Mouse (Mus musculus) heart, embryonic 15.5 days (tissue): Measurements from ENCODE around the gene Nkiras2. TPM values are rescaled to one million over a fixed set of nuclear protein-coding genes. Genes with fewer than 3 reads are reported as not detected.
A peak's percentile ranks its signal among the peaks of the same experiment; 100 is the strongest.

Experiments used
- ATAC-seq: fragments of 200-750 bp; cut with Nextera tagmentation; replicated peaks from 2 replicates; pipeline ENCODE4 v1.8.0; 2017; ENCODE audit warnings: low read depth, moderate TSS enrichment; ENCODE audit not compliant: insufficient number of reproducible peaks, insufficient read depth, low FRiP score
- H3K27ac ChIP-seq: fragments of 300-500 bp; sonication (generic); 2 replicates; pipeline ENCODE4 v1.5.1; 2015; ENCODE audit warnings: mild to moderate bottlenecking, inconsistent platforms
- H3K27me3 ChIP-seq: fragments of 300-500 bp; sonication (generic); 2 replicates; pipeline ENCODE4 v1.6.1; 2015; ENCODE audit warnings: inconsistent platforms
- H3K36me3 ChIP-seq: fragments of 300-500 bp; sonication (generic); 2 replicates; pipeline ENCODE4 v1.6.1; 2015; ENCODE audit warnings: mild to moderate bottlenecking, inconsistent platforms
- H3K4me1 ChIP-seq: fragments of 300-500 bp; sonication (generic); replicated peaks from 2 replicates; pipeline ENCODE4 v1.6.1; 2015; ENCODE audit warnings: inconsistent platforms
- H3K4me2 ChIP-seq: fragments of 300-500 bp; sonication (generic); 2 replicates; pipeline ENCODE4 v1.6.1; 2015; ENCODE audit warnings: inconsistent platforms, mild to moderate bottlenecking, moderate library complexity
- H3K4me3 ChIP-seq: fragments of 300-500 bp; sonication (generic); 2 replicates; pipeline ENCODE4 v1.5.1; 2015; ENCODE audit warnings: mild to moderate bottlenecking, inconsistent platforms
- H3K9ac ChIP-seq: fragments of 300-500 bp; sonication (generic); 2 replicates; pipeline ENCODE4 v1.6.1; 2015; ENCODE audit warnings: mild to moderate bottlenecking, inconsistent platforms
- H3K9me3 ChIP-seq: fragments of 300-500 bp; sonication (generic); replicated peaks from 2 replicates; pipeline ENCODE4 v1.6.1; 2016; ENCODE audit warnings: inconsistent platforms
- WGBS: fragments of 180-500 bp; shearing (Covaris S2); methylation state at CpG from one replicate; pipeline ENCODE4 v1.1.7; 2015; ENCODE audit warnings: mixed read lengths; 5-methylcytosine and 5-hydroxymethylcytosine counted together
- polyA plus RNA-seq: library from polyadenylated mRNA; unstranded; fragments of >200 nt; fragmentation: Nextera tagmentation; extraction: Ambion mirVana; gene quantifications from 2 replicates; pipeline ENCODE4 v1.2.1, GENCODE M21; 2015

Nkiras2 gene
- polyA plus RNA-seq, 1 experiment from 2014 or later: 59.8 TPM

GRCm38 (mm10) chr11:100603155-100603554, 15.9 kb upstream of the Nkiras2 start:
- no peak overlapping the region for H3K27ac ChIP-seq
- peaks cover 19% of the 10 kb centered on the region for H3K4me1 ChIP-seq
- H3K9me3 ChIP-seq: no peaks in the 10 kb centered on the region
- H3K36me3 ChIP-seq: peaks cover 43% of the 10 kb centered on the region
- no peak overlapping the region for H3K4me2 ChIP-seq
- 62% methylated on average over 9 of the region's 9 CpGs for WGBS
- no peak overlapping the region for H3K4me3 ChIP-seq
- H3K27me3 ChIP-seq: no peaks in the 10 kb centered on the region
- no peak for ATAC-seq
- H3K9ac ChIP-seq: no peak overlapping the region

- Histone ChIP-seq H3K36me3 (peaks cover 38% of the 10 kb centered on the region), H3K4me3 (no peak overlapping the region), H3K4me1 (peaks cover 25% of the 10 kb centered on the region), H3K9me3 (no peaks in the 10 kb centered on the region), H3K27me3 (no peaks in the 10 kb centered on the region), H3K4me2 (no peak overlapping the region), H3K9ac (no peak overlapping the region), H3K27ac (no peak overlapping the region)
- no peak for ATAC-seq
- 68% methylated on average over 8 of the region's 8 CpGs for whole genome bisulfite sequencing
These were observed 15.2 kb upstream of the Nkiras2 start for GRCm38 (mm10) chr11:100603813-100604212.

- 70% methylated on average over 4 of the region's 4 CpGs for WGBS
- no peak overlapping the region for H3K4me2 ChIP-seq
- no peaks in the 10 kb centered on the region for H3K27me3 ChIP-seq
- no peak for ATAC-seq
- peak overlapping the region; percentile 25; the same call in 1 of the 2 replicates for H3K27ac ChIP-seq
- H3K4me3 ChIP-seq: no peak overlapping the region
- H3K4me1 ChIP-seq: peaks cover 32% of the 10 kb centered on the region
- H3K9ac ChIP-seq: no peak overlapping the region
- H3K36me3 ChIP-seq: peaks cover 32% of the 10 kb centered on the region
- H3K9me3 ChIP-seq: no peaks in the 10 kb centered on the region
These were observed 14.6 kb upstream of the Nkiras2 start for GRCm38 (mm10) chr11:100604321-100605005.

GRCm38 (mm10) chr11:100605451-100605850, 13.6 kb upstream of the Nkiras2 start:
- Histone ChIP-seq H3K4me2 (no peak overlapping the region), H3K27me3 (no peaks in the 10 kb centered on the region), H3K9me3 (no peaks in the 10 kb centered on the region), H3K36me3 (peaks cover 22% of the 10 kb centered on the region), H3K9ac (no peak overlapping the region), H3K27ac (no peak overlapping the region), H3K4me1 (peaks cover 42% of the 10 kb centered on the region), H3K4me3 (no peak overlapping the region)
- no peak for ATAC-seq
- WGBS: 88% methylated on average over 10 of the region's 10 CpGs

GRCm38 (mm10) chr11:100607121-100607520, 11.9 kb upstream of the Nkiras2 start:
- H3K4me2 ChIP-seq: no peak overlapping the region
- H3K36me3 ChIP-seq: peaks cover 9% of the 10 kb centered on the region; the same call in 1 of the 2 replicates
- H3K9ac ChIP-seq: no peak overlapping the region
- H3K4me3 ChIP-seq: no peak overlapping the region
- ATAC-seq: no peak
- 88% methylated on average over 6 of the region's 6 CpGs for WGBS
- peaks cover 56% of the 10 kb centered on the region for H3K4me1 ChIP-seq
- no peaks in the 10 kb centered on the region for H3K9me3 ChIP-seq
- H3K27me3 ChIP-seq: no peaks in the 10 kb centered on the region
- no peak overlapping the region for H3K27ac ChIP-seq

- WGBS: 57% methylated on average over 4 of the region's 4 CpGs
- Histone ChIP-seq H3K27me3 (no peaks in the 10 kb centered on the region), H3K27ac (peak overlapping the region; percentile 68), H3K9ac (no peak overlapping the region), H3K9me3 (no peaks in the 10 kb centered on the region), H3K4me3 (no peak overlapping the region), H3K4me2 (no peak overlapping the region), H3K4me1 (peaks cover 56% of the 10 kb centered on the region), H3K36me3 (peaks cover 9% of the 10 kb centered on the region; the same call in 1 of the 2 replicates)
- ATAC-seq: no peak
These were observed 10.2 kb upstream of the Nkiras2 start for GRCm38 (mm10) chr11:100608796-100609195.

GRCm38 (mm10) chr11:100609355-100609996, 9.6 kb upstream of the Nkiras2 start:
- no peaks in the 10 kb centered on the region for H3K27me3 ChIP-seq
- H3K27ac ChIP-seq: peak overlapping the region; percentile 68
- H3K4me2 ChIP-seq: peak overlapping the region; percentile 32
- ATAC-seq: no peak
- H3K4me1 ChIP-seq: peaks cover 49% of the 10 kb centered on the region
- no peak overlapping the region for H3K4me3 ChIP-seq
- H3K9ac ChIP-seq: peak overlapping the region; percentile 3; the same call in 1 of the 2 replicates
- peaks cover 9% of the 10 kb centered on the region; the same call in 1 of the 2 replicates for H3K36me3 ChIP-seq
- H3K9me3 ChIP-seq: no peaks in the 10 kb centered on the region
- 64% methylated on average over 5 of the region's 5 CpGs for WGBS

- no peak overlapping the region for H3K4me3 ChIP-seq
- H3K36me3 ChIP-seq: peaks cover 9% of the 10 kb centered on the region; the same call in 1 of the 2 replicates
- no peaks in the 10 kb centered on the region for H3K27me3 ChIP-seq
- no peaks in the 10 kb centered on the region for H3K9me3 ChIP-seq
- peak overlapping the region; percentile 68 for H3K27ac ChIP-seq
- H3K4me1 ChIP-seq: peaks cover 47% of the 10 kb centered on the region
- H3K9ac ChIP-seq: peak overlapping the region; percentile 3; the same call in 1 of the 2 replicates
- peak; percentile 78; the same call in 1 of the 2 replicates for ATAC-seq
- peak overlapping the region; percentile 33 for H3K4me2 ChIP-seq
- 42% methylated on average over 9 of the region's 9 CpGs for WGBS
These were observed 8.9 kb upstream of the Nkiras2 start for GRCm38 (mm10) chr11:100609997-100610680.

GRCm38 (mm10) chr11:100611627-100612026, 7.4 kb upstream of the Nkiras2 start:
- Histone ChIP-seq H3K9me3 (no peaks in the 10 kb centered on the region), H3K4me1 (peaks cover 47% of the 10 kb centered on the region), H3K27ac (0 out of 2 replicates have a peak overlapping the region, but pooled peaks have one; percentile 24), H3K4me2 (no peak overlapping the region), H3K9ac (no peak overlapping the region), H3K36me3 (peaks cover 9% of the 10 kb centered on the region; the same call in 1 of the 2 replicates), H3K4me3 (no peak overlapping the region), H3K27me3 (no peaks in the 10 kb centered on the region)
- no peak for ATAC-seq
- 85% methylated on average over 6 of the region's 6 CpGs for WGBS

- Histone ChIP-seq H3K4me2 (no peak overlapping the region), H3K27ac (no peak overlapping the region), H3K9ac (no peak overlapping the region), H3K4me3 (no peak overlapping the region), H3K9me3 (no peaks in the 10 kb centered on the region), H3K4me1 (peaks cover 56% of the 10 kb centered on the region), H3K36me3 (peaks cover 1% of the 10 kb centered on the region; the same call in 1 of the 2 replicates), H3K27me3 (no peaks in the 10 kb centered on the region)
- 80% methylated on average over 3 of the region's 3 CpGs for WGBS
- no peak for ATAC-seq
These were observed 5.8 kb upstream of the Nkiras2 start for GRCm38 (mm10) chr11:100613241-100613640.

GRCm38 (mm10) chr11:100616332-100616731, 2.7 kb upstream of the Nkiras2 start:
- Histone ChIP-seq H3K9ac (no peak overlapping the region), H3K9me3 (no peaks in the 10 kb centered on the region), H3K4me2 (no peak overlapping the region), H3K27ac (no peak overlapping the region), H3K36me3 (no peaks in the 10 kb centered on the region), H3K27me3 (no peaks in the 10 kb centered on the region), H3K4me1 (peaks cover 35% of the 10 kb centered on the region), H3K4me3 (no peak overlapping the region)
- ATAC-seq: no peak
- 81% methylated on average over 5 of the region's 5 CpGs for WGBS
